Mouse (Mus musculus) C3H10T1/2 (cell line): ENCODE results near the gene Myh8. TPM values are rescaled to one million over a fixed set of nuclear protein-coding genes. Genes with fewer than 3 reads are reported as not detected.

Source experiments
- polyA plus RNA-seq, 2 experiments: library from polyadenylated mRNA; unstranded; fragments of >200 nt; fragmentation: generic; extraction: Trizol; gene quantifications; one replicate each; pipeline ENCODE4 v1.2.1; 2012; ENCODE audit warnings: missing spikeins in 2 of 2

The Myh8 gene
- polyA plus RNA-seq, result not detected

GRCm38 (mm10) chr11:67276601-67277174, at the start of gene Myh8:
TSS of gene Myh8 (plus strand) at chr11:67277124.

GRCm38 (mm10) chr11:67237481-67238079, 39.3 kb upstream of the Myh8 start, which contains the start of gene Myh4:
TSS of gene Myh4 (plus strand) at chr11:67238029.

GRCm38 (mm10) chr11:67321358-67321757, 44.4 kb downstream of the Myh8 start, which contains the start of gene Myh13:
TSS of gene Myh13 (plus strand) at chr11:67321658.

Other genes starting within 250 kb of the Myh8 start
- 10 to 100 TPM in 1 of 2 experiments, 1 to 10 TPM in 1; 3.5 to 19.8 TPM for gene Adprm, start 224.5 kb upstream of the Myh8 start, polyA plus RNA-seq
- gene Sco1, start 224.5 kb upstream of the Myh8 start, polyA plus RNA-seq, result 1 to 10 TPM; 1.3 to 5.1 TPM
- under 1 TPM in 1 of 2 experiments, not detected in 1; 0.01 TPM for gene Myh3, start 198.8 kb upstream of the Myh8 start, polyA plus RNA-seq
- gene Myh2, start 106.1 kb upstream of the Myh8 start, polyA plus RNA-seq, result not detected
- under 1 TPM in 1 of 2 experiments, not detected in 1; 0.01 TPM for gene Myh1, start 77.1 kb upstream of the Myh8 start, polyA plus RNA-seq
- not detected for gene Myh4, start 39.1 kb upstream of the Myh8 start, polyA plus RNA-seq
- gene Myh13, start 44.5 kb downstream of the Myh8 start, polyA plus RNA-seq, result not detected
- 10 to 100 TPM in 1 of 2 experiments, under 1 TPM in 1; 0.29 to 13.7 TPM for gene Gas7, start 178.3 kb downstream of the Myh8 start, polyA plus RNA-seq